Mouse (Mus musculus) liver, embryonic 11.5 days (tissue): ENCODE data around the gene Map3k11. TPM values are rescaled to one million over a fixed set of nuclear protein-coding genes. Genes with fewer than 3 reads are reported as not detected.

ENCODE experiments used
- ATAC-seq: fragments of 200-750 bp; cut with Nextera tagmentation; replicated peaks from 2 replicates; pipeline ENCODE4 v1.8.0; 2017; ENCODE audit warnings: moderate number of reproducible peaks, mild to moderate bottlenecking, moderate TSS enrichment, moderate library complexity; ENCODE audit not compliant: low FRiP score
- DNase-seq: peaks from one replicate; pipeline ENCODE4 v3.0.0-alpha.2; 2017; ENCODE audit warnings: low spot score
- H3K27ac ChIP-seq: fragments of 300-500 bp; sonication (generic); 2 replicates; pipeline ENCODE4 v1.5.1; 2014; ENCODE audit warnings: mild to moderate bottlenecking, low read depth, low read length, control low read depth
- H3K27me3 ChIP-seq: fragments of 300-500 bp; sonication (generic); replicated peaks from 2 replicates; pipeline ENCODE4 v1.6.1; 2014; ENCODE audit warnings: low read length, mixed read lengths; ENCODE audit not compliant: control insufficient read depth, insufficient read depth
- H3K36me3 ChIP-seq: fragments of 300-500 bp; sonication (generic); 2 replicates; pipeline ENCODE4 v1.6.1; 2014; ENCODE audit warnings: mild to moderate bottlenecking, low read length, moderate library complexity, mixed read lengths; ENCODE audit not compliant: control insufficient read depth, insufficient read depth
- H3K4me1 ChIP-seq: fragments of 300-500 bp; sonication (generic); replicated peaks from 2 replicates; pipeline ENCODE4 v1.6.1; 2014; ENCODE audit warnings: low read length, mixed read lengths; ENCODE audit not compliant: control insufficient read depth, insufficient read depth
- H3K4me2 ChIP-seq: fragments of 300-500 bp; sonication (generic); 2 replicates; pipeline ENCODE4 v1.6.1; 2014; ENCODE audit warnings: mild to moderate bottlenecking, control low read depth, moderate library complexity
- H3K4me3 ChIP-seq: fragments of 300-500 bp; sonication (generic); 2 replicates; pipeline ENCODE4 v1.5.1; 2014; ENCODE audit warnings: low read depth, low read length, control low read depth
- H3K9ac ChIP-seq: fragments of 300-500 bp; sonication (generic); 2 replicates; pipeline ENCODE4 v1.6.1; 2014; ENCODE audit warnings: low read depth, low read length, control low read depth
- H3K9me3 ChIP-seq: fragments of 300-500 bp; sonication (generic); 2 replicates; pipeline ENCODE4 v1.6.1; 2016; ENCODE audit warnings: low read length, inconsistent platforms, mixed read lengths; ENCODE audit not compliant: control insufficient read depth
- WGBS: fragments of 180-500 bp; shearing (Covaris S2); extraction: QIAGEN DNeasy Blood & Tissue Kit; methylation state at CpG from one replicate; pipeline ENCODE4 v1.1.7; 2014; 5-methylcytosine and 5-hydroxymethylcytosine counted together
- polyA plus RNA-seq: library from polyadenylated mRNA; unstranded; fragments of >200 nt; fragmentation: Nextera tagmentation; extraction: Ambion mirVana; gene quantifications from 2 replicates; pipeline ENCODE4 v1.2.1, GENCODE M21; 2014

Gene Map3k11
- polyA plus RNA-seq, 1 experiment from 2014 or later = 28.1 TPM

DNA sequence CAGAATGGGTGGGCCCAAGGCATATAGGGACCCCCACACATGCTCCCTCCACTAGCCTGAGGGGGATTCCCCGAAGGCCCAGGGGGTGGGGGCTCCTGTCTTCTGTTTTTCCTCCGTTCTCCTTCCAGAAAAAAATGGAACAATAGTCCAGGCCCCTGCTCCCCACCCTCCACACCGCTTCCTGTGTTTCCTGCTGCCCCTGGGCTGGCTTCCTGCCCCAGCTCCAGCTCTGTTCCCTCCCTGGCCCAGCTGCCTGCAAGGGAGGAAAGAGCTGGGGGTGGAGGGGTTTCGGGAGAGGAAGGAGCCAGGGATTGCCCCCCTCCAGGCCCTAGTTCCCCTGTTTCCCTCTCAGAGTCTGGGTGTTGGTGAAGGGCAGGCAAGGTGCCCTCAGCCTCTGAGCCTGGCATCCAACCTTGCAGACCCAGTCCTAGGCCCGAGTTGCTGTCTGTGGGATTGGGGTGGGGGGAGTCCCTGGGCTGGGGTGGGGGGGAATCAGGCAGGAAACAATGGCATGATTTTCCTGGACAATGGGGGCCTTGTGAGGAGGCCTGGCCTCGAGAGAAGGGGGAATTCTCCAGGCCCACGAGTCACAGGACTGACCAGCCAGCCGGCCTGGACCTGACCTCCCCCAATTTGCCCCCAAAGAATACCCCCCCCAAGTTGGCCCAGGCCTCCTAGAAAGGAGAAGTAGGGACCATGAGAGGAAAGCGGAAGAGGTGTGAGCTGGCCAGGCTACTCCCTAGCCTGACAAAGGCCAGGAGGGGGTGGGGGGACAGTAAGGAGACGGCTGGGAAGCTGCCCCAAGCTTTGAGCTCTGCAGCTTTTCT is 3.8 kb downstream of the Map3k11 start:
- Histone ChIP-seq H3K4me2 (peak overlapping the region; percentile 99), H3K4me1 (peaks cover 39% of the 10 kb centered on the region), H3K27me3 (no peaks in the 10 kb centered on the region), H3K27ac (peak overlapping the region; percentile 28), H3K36me3 (peaks cover 24% of the 10 kb centered on the region), H3K9ac (peak overlapping the region; percentile 91; the same call in 1 of the 2 replicates), H3K9me3 (no peaks in the 10 kb centered on the region), H3K4me3 (peak overlapping the region; percentile 96)
- DNase-seq (no peak), ATAC-seq (no peak)
- 48% methylated on average over 10 of the region's 10 CpGs for WGBS

DNA sequence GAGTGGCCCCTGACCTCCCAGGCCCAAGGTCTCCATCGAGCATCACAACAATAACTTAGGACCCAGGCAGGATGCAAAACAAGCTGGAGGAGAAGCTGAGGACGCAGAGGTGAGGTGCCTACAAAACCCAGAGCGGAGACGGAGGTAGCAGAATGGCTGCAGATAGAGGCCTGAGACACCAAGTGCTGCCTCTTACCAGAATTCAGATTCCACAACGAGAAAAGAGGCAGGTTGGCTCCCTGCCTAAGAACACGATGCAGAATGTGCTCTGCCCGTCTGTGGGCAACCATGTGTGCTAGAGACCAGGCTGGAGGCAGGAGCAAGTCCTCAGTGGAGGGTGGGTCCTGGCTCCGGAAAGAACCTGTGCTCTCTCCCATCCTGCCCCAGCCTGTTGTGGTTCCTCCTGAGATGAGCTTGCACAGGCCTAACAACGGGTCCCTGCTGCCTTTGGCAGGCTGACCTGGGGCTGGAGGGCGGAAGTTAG is 4.4 kb downstream of the Map3k11 start:
- 68% methylated on average over 10 of the region's 10 CpGs for WGBS
- H3K4me1 ChIP-seq = peaks cover 32% of the 10 kb centered on the region
- no peak for DNase-seq
- ATAC-seq = no peak
- H3K9me3 ChIP-seq = no peaks in the 10 kb centered on the region
- H3K27ac ChIP-seq = peak overlapping the region; percentile 28
- peaks cover 29% of the 10 kb centered on the region for H3K36me3 ChIP-seq
- peak overlapping the region; percentile 91; the same call in 1 of the 2 replicates for H3K9ac ChIP-seq
- H3K4me2 ChIP-seq = peak overlapping the region; percentile 99
- peak overlapping the region; percentile 96 for H3K4me3 ChIP-seq
- no peaks in the 10 kb centered on the region for H3K27me3 ChIP-seq

DNA sequence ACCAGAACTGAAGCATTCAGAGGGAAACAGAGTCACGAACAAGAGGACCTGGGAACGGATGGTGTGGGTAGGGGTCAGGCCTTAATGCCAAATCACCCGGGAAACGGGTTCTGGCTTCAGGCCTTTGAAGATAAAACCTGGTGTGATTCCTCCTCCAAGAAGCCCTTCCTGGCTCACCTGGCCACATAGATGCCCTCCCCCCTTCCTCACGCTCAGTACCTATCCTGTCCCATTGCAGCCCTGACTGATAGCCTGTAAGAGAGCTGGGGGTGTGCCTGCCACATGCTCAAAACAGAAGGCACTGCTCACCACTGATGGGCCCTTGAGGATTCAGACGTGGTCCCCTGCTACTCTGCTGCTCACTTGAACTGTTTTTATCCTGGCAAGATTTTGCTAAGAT is 5.3 kb downstream of the Map3k11 start:
- Histone ChIP-seq H3K9me3 (no peaks in the 10 kb centered on the region), H3K27me3 (no peaks in the 10 kb centered on the region), H3K27ac (no peak overlapping the region), H3K36me3 (peaks cover 35% of the 10 kb centered on the region), H3K4me2 (no peak overlapping the region), H3K9ac (no peak overlapping the region), H3K4me3 (no peak overlapping the region), H3K4me1 (peaks cover 30% of the 10 kb centered on the region)
- DNase-seq (no peak), ATAC-seq (no peak)
- 91% methylated on average over 6 of the region's 6 CpGs for WGBS

DNA sequence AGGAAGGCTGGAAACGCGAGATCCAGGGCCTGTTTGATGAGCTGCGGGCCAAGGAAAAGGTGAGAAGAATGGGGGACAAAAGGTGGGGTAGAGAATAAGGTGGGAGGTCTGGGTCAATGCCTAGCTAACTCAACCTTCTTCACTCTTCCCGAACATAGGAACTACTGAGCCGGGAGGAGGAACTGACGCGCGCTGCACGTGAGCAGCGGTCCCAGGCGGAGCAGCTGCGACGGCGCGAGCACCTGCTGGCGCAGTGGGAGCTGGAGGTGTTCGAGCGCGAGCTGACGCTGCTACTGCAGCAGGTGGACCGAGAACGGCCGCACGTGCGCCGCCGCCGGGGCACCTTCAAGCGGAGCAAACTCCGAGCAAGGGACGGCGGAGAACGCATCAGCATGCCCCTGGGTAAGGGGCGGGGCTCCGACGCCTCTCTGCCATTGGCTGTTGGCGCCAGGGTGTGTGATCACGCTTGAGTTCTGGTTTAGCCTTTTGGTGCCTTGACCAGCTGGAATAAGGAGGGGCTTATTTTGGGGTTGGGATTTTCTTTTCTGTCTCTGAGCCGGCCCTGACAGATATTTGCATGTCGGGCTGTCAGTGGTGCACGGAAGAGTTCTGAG is 7.4 kb downstream of the Map3k11 start:
- Histone ChIP-seq H3K27ac (no peak overlapping the region), H3K9ac (no peak overlapping the region), H3K4me2 (0 out of 2 replicates have a peak overlapping the region, but pooled peaks have one; percentile 26), H3K9me3 (no peaks in the 10 kb centered on the region), H3K27me3 (no peaks in the 10 kb centered on the region), H3K4me1 (peaks cover 21% of the 10 kb centered on the region), H3K36me3 (peaks cover 44% of the 10 kb centered on the region), H3K4me3 (no peak overlapping the region)
- DNase-seq = no peak
- ATAC-seq = no peak
- WGBS = 52% methylated on average over 41 of the region's 41 CpGs

DNA sequence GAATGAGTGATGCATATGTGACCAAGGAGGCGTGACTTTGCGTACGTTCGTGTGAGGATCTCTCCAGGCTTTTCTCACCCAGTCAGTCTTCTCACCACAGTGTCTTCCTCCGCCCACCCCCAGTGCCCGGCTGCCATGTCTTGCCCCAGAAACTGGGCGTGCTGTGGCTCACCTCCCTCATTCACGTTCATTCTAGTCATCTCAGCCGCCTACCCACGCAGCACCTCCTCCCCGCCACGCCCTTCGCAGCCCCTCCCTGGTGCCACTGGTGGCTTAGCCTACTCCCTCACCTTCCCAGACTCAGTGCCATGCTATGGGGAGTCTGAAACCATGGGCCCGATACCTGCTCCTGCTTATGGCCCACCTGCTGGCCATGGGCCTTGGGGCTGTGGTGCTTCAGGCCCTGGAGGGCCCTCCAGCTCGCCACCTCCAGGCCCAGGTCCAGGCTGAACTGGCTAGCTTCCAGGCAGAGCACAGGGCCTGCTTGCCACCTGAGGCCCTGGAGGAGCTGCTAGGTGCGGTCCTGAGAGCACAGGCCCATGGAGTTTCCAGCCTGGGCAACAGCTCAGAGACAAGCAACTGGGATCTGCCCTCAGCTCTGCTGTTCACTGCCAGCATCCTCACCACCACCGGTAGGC is 15.7 kb downstream of the Map3k11 start, which contains the start of gene Kcnk7:
Gene Kcnk7 (plus strand): TSS at position 205 of the 638 bp plus-strand sequence.
- no peaks in the 10 kb centered on the region for H3K27me3 ChIP-seq
- H3K27ac ChIP-seq = peak within 1 kb of the TSS; percentile 40; the same call in 1 of the 2 replicates
- WGBS = 64% methylated on average over 17 of the region's 17 CpGs
- H3K4me3 ChIP-seq = no peak within 1 kb of the TSS
- 0 out of 2 replicates have a peak within 1 kb of the TSS, but pooled peaks have one; percentile 28 for H3K9ac ChIP-seq
- DNase-seq (no peak), ATAC-seq (peak; percentile 40)
- H3K9me3 ChIP-seq = no peaks in the 10 kb centered on the region
- H3K4me2 ChIP-seq = peak within 1 kb of the TSS; percentile 8; the same call in 1 of the 2 replicates
- H3K36me3 ChIP-seq = peaks cover 50% of the 10 kb centered on the region
- H3K4me1 ChIP-seq = peaks cover 16% of the 10 kb centered on the region

DNA sequence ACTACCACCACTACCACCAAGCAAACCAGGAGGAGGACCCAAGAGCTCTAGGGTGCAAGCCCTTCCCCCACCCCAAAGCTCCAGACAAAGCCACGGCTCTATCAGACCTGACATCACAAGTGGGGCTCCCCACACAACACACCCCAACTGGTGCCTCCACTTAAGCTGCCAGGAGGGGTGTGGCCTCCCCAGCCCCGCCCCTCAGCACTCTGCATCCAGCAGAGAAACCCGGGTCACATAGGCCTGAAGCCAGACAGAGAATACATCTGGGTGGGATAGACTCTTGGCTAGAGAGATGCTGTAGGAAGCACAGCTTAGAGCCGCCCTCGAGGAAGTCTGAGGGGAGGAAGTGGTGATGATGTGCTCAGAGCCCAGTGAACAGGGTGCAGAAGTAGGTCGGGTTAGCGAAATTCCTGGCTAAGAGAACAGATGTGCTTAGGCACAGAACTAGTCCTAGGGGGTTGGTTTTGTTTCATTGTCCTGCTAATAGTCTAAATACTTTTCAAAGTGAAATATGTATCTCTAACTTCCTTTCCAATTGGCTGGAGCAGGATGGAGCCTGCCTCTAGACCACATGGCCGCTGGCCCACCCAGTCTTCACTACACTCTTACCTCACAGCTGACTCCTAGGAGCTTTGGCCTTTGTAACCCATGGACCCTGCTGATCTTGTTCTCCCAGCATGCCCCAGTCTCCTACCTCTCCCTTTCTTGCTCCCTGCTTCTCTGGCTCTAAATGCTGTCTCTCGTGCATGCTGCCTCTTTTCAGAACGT is 16.4 kb downstream of the Map3k11 start:
- H3K4me1 ChIP-seq = peaks cover 16% of the 10 kb centered on the region
- DNase-seq = no peak

DNA sequence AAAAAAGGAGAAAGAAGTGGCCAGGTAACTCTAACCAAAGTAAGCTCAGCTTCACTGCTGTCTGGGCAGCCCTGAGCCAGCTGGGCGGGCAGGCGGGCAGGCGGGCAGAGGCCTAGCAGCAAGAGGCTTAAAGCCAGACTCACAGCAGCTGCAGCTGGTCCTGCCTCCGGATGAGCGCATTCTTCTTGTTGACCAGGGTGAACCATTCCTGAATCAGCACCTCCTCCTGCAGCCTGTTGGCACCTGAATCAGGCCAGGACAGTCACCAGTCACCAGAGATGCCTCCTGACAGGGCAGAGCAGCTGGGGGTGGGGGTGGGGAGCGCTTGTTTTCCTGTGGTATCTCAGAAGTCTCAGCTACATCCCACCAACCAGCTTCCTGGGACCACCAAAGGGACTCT is 21.5 kb downstream of the Map3k11 start:
- DNase-seq = no peak
- WGBS = 94% methylated on average over 6 of the region's 6 CpGs
- no peaks in the 10 kb centered on the region for H3K9me3 ChIP-seq
- no peak overlapping the region for H3K9ac ChIP-seq
- ATAC-seq = no peak
- H3K27me3 ChIP-seq = no peaks in the 10 kb centered on the region
- no peak overlapping the region for H3K27ac ChIP-seq
- H3K36me3 ChIP-seq = peaks cover 46% of the 10 kb centered on the region
- no peak overlapping the region for H3K4me2 ChIP-seq
- no peak overlapping the region for H3K4me3 ChIP-seq
- H3K4me1 ChIP-seq = peaks cover 19% of the 10 kb centered on the region

More for the DNA sequence above, 16.4 kb downstream of the Map3k11 start:
- Histone ChIP-seq H3K9me3 (no peaks in the 10 kb centered on the region), H3K4me2 (no peak overlapping the region; the same call in 1 of the 2 replicates), H3K27ac (peak overlapping the region; percentile 40; the same call in 1 of the 2 replicates), H3K27me3 (no peaks in the 10 kb centered on the region), H3K9ac (0 out of 2 replicates have a peak overlapping the region, but pooled peaks have one; percentile 28), H3K36me3 (peaks cover 50% of the 10 kb centered on the region), H3K4me3 (no peak overlapping the region)
- WGBS = 46% methylated on average over 10 of the region's 10 CpGs
- peak; percentile 78 for ATAC-seq

DNA sequence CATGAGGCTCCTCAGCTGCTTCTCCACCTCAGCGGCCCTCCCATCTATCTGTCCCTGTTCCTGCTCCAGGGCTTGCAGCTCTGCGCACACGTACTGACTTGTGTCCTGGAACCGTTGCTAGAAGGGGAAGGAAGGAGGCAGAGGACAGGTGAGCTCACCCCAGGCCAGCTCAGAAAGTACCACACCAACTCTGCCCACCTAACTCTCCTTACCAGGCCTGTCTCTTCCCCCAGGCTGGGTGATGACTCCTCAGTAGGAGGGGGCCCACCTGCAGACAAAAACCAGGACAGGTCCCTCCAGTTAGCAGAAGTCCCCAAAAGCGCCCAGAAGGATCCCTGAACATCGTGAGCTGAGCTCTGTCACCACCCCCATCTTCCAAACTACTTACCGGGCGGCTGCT is 22.0 kb downstream of the Map3k11 start:
- Histone ChIP-seq H3K4me3 (no peak overlapping the region), H3K27ac (no peak overlapping the region), H3K9me3 (no peaks in the 10 kb centered on the region), H3K27me3 (no peaks in the 10 kb centered on the region), H3K36me3 (peaks cover 48% of the 10 kb centered on the region), H3K4me1 (peaks cover 15% of the 10 kb centered on the region), H3K4me2 (no peak overlapping the region), H3K9ac (no peak overlapping the region)
- ATAC-seq (no peak), DNase-seq (no peak)
- 88% methylated on average over 8 of the region's 8 CpGs for whole genome bisulfite sequencing
